Mouse (Mus musculus) olfactory bulb, adult 2 months (tissue): ENCODE results near the gene Ngdn. TPM values are rescaled to one million over a fixed set of nuclear protein-coding genes. Genes with fewer than 3 reads are reported as not detected.

ENCODE experiments used
- H3K27ac ChIP-seq: fragments of 200-500 bp; 2 replicates; pipeline ENCODE4 v1.5.1; 2012; ENCODE audit warnings: low read depth, low read length; ENCODE audit not compliant: insufficient read depth
- H3K4me1 ChIP-seq: fragments of 200-500 bp; 2 replicates; pipeline ENCODE4 v1.6.1; 2012; ENCODE audit warnings: low read length; ENCODE audit not compliant: control insufficient read depth, insufficient read depth
- H3K4me3 ChIP-seq: fragments of 200-500 bp; 2 replicates; pipeline ENCODE4 v1.5.1; 2012; ENCODE audit warnings: mild to moderate bottlenecking, low read depth, low read length, moderate library complexity; ENCODE audit not compliant: insufficient read depth
- CTCF ChIP-seq: fragments of 200-500 bp; IDR thresholded peaks from 2 replicates; pipeline ENCODE4 v1.5.1; 2012; ENCODE audit warnings: low read depth, mild to moderate bottlenecking, low read length, moderate library complexity; ENCODE audit not compliant: insufficient read depth
- POLR2A ChIP-seq: fragments of 200-500 bp; IDR thresholded peaks from 2 replicates; pipeline ENCODE4 v1.6.1; 2012; ENCODE audit warnings: mild to moderate bottlenecking, low read depth, low read length, moderate library complexity; ENCODE audit not compliant: insufficient read depth
- WGBS: fragments of 180-500 bp; shearing (Covaris S2); methylation state at CpG from one replicate; pipeline ENCODE4 v1.1.7; 2018; 5-methylcytosine and 5-hydroxymethylcytosine counted together
- polyA plus RNA-seq: library from polyadenylated mRNA; stranded (reverse); fragments of >200 nt; gene quantifications from 2 replicates; pipeline ENCODE4 v1.2.4, GENCODE M21; 2012; ENCODE audit warnings: low replicate concordance; ENCODE audit not compliant: missing spikeins, insufficient read depth, insufficient read length

Ngdn gene
- polyA plus RNA-seq, 1 experiment = not detected

DNA sequence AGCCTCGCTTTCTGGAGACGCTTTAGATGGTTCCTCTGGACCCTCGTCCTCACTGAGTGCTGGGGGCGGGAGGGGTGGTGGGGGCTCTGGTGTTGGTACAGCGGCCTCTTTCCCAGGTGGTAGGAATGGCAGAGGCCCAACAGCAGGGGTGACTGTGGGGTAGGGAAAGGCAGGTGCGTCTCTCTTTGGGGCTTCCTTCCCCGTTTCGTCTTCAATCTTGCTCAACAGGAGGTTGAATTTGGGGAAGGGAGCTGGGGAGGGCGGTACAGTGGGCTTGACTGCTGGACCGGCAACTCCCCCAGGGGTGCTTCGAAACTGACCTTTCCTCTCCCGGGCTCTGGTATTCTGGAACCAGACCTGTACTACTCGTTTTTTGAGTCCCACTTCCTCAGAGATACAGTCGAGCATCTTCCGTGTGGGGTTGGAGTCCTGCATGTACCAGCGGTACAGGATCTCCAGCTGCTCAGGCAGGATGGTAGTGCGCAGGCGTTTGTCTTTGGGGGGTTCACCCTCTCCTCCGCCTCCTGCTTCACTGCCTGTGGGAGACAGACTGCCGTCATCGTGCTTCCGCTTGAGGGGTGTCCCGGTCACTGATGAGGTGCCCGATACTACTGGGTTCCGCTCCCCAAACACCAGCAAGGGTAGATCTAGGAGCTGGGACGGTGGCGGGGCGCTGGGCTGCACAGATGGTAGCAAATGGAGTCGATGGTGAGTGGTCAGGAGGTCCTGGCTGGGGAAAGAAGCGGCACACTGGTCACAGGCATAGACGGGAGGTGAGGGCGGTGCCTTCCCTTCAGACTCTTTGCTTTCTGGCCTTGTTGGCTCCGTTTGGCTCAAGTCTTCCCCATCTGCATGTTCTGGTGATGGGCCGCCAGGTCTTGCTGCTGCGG lies 49.5 kb downstream of the Ngdn start:
- Histone ChIP-seq H3K4me3 (no peak overlapping the region), H3K27ac (no peak overlapping the region), H3K4me1 (peaks cover 60% of the 10 kb centered on the region)
- 79% methylated on average over 35 of the region's 35 CpGs for WGBS
- TF ChIP-seq CTCF (no peak), POLR2A (no peak)

DNA sequence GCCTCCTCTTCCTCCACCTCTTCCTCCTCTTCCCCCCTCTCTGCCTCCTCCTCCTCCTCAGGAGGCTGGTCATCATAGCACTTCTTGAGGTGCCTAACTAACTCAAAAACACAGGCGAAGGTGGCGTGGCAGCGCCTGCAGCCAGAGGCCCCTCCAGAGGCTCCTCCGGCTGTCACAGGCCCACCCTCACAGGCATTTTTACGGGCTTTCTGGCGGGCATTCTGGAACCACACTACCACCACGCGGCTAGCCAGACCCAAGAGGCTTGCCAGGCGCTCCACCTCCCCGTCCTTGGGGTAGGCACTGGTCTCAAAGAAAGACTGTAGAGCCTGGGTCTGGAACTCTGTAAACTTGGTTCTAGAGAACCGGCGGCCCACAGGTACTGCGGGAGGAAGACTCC lies 50.1 kb downstream of the Ngdn start:
- peaks cover 61% of the 10 kb centered on the region for H3K4me1 ChIP-seq
- no peak for TF ChIP-seq CTCF
- no peak for TF ChIP-seq POLR2A
- H3K27ac ChIP-seq = no peak overlapping the region
- H3K4me3 ChIP-seq = no peak overlapping the region
- WGBS = 79% methylated on average over 13 of the region's 13 CpGs

DNA sequence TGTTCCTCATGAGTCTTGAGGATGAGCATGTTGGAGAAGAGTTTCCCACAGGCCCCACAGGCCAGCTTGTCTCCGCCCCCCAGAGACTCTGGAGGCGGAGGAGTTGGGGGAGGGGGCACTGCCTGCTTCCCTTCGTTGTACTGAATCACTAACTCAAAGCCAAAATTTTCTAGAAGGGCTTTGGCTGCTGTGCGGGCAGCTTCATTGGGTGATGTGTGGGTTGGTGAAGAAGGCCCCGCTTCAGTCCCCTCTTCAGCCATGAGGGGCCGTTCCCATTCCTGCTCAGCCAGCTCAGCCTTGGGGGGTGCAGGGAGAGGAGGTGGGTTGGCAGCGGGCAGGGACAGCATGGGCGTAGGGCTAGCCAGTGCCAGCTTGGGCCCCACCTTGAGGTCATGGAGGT lies 50.8 kb downstream of the Ngdn start:
- no peak for TF ChIP-seq CTCF
- TF ChIP-seq POLR2A = no peak
- 0 out of 2 replicates have a peak overlapping the region, but pooled peaks have one; percentile 17 for H3K27ac ChIP-seq
- H3K4me3 ChIP-seq = no peak overlapping the region
- H3K4me1 ChIP-seq = peaks cover 64% of the 10 kb centered on the region
- 57% methylated on average over 8 of the region's 8 CpGs for WGBS

DNA sequence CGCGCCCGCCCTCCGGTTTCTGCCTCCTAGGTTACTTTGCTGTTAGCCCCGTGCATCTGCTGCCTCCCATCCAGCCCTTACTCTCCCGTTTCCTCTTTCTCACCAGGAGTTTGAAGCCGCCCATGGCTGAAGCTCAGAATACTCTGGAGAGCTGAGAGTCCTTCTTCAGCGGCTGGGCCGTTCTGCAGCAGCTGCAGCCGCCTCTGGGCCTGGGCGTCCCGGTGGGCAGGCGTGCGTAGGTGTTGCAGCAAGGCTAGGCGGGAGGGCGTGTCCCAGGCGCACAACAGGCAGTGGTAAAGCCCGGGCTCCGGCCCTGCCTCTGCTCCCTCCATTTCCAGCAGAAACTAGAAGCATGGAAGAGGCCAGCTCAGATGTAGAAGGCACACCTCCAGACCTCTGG lies 56.5 kb downstream of the Ngdn start:
- Histone ChIP-seq H3K4me3 (no peak overlapping the region), H3K4me1 (peaks cover 54% of the 10 kb centered on the region), H3K27ac (peak overlapping the region; percentile 38; the same call in 1 of the 2 replicates)
- TF ChIP-seq POLR2A (no peak), CTCF (no peak)
- WGBS = 22% methylated on average over 19 of the region's 19 CpGs

Other genes starting within 250 kb of the Ngdn start
- not detected in 2 replicates for gene Slc7a8, start 233.5 kb upstream of the Ngdn start, polyA plus RNA-seq
- not detected in 2 replicates for gene Rnf212b, start 201.3 kb upstream of the Ngdn start, polyA plus RNA-seq
- gene Homez, start 144.5 kb upstream of the Ngdn start, polyA plus RNA-seq = not detected in 2 replicates
- not detected in 2 replicates for gene Ppp1r3e, start 137.9 kb upstream of the Ngdn start, polyA plus RNA-seq
- gene Bcl2l2, start 132.1 kb upstream of the Ngdn start, polyA plus RNA-seq = 145 TPM in 1 of 2 replicates, not detected in the other
- gene Gm20521, start 132.0 kb upstream of the Ngdn start, polyA plus RNA-seq = not detected in 2 replicates
- gene Pabpn1, start 123.0 kb upstream of the Ngdn start, polyA plus RNA-seq = not detected in 2 replicates
- 220 TPM in 1 of 2 replicates, not detected in the other for gene Slc22a17, start 102.3 kb upstream of the Ngdn start, polyA plus RNA-seq
- not detected in 2 replicates for gene Efs, start 89.3 kb upstream of the Ngdn start, polyA plus RNA-seq
- not detected in 2 replicates for gene Il25, start 82.8 kb upstream of the Ngdn start, polyA plus RNA-seq
- not detected in 2 replicates for gene Cmtm5, start 79.2 kb upstream of the Ngdn start, polyA plus RNA-seq
- not detected in 2 replicates for gene Myh6, start 48.5 kb upstream of the Ngdn start, polyA plus RNA-seq
- gene Gm17428, start 38.5 kb upstream of the Ngdn start, polyA plus RNA-seq = not detected in 2 replicates
- not detected in 2 replicates for gene Myh7, start 20.8 kb upstream of the Ngdn start, polyA plus RNA-seq
- not detected in 2 replicates for gene Zfhx2, start 76.9 kb downstream of the Ngdn start, polyA plus RNA-seq
- not detected in 2 replicates for gene Thtpa, start 79.3 kb downstream of the Ngdn start, polyA plus RNA-seq
- not detected in 2 replicates for gene Ap1g2, start 91.1 kb downstream of the Ngdn start, polyA plus RNA-seq
- not detected in 2 replicates for gene Jph4, start 101.5 kb downstream of the Ngdn start, polyA plus RNA-seq
- gene Dhrs2, start 206.6 kb downstream of the Ngdn start, polyA plus RNA-seq = not detected in 2 replicates